Mouse (Mus musculus) E14TG2a.4 (cell line): Measurements from ENCODE around the gene Orai1.

Experiments
- H3K27me3 ChIP-seq: 2 replicates; pipeline ENCODE4 v1.6.1; 2014; ENCODE audit warnings: low read length, control low read depth; ENCODE audit not compliant: insufficient read depth
- H3K36me3 ChIP-seq: 2 replicates; pipeline ENCODE4 v1.6.1; 2014; ENCODE audit warnings: low read length, control low read depth; ENCODE audit not compliant: insufficient read depth
- H3K4me1 ChIP-seq: replicated peaks from 2 replicates; pipeline ENCODE4 v1.6.1; 2014; ENCODE audit warnings: low read depth, low read length, control low read depth
- H3K4me3 ChIP-seq: replicated peaks from 2 replicates; pipeline ENCODE4 v1.5.1; 2014; ENCODE audit warnings: mild to moderate bottlenecking, low read length
- H3K9me3 ChIP-seq: 2 replicates; pipeline ENCODE4 v1.6.1; 2014; ENCODE audit warnings: low read length, control low read depth
- CTCF ChIP-seq: conservative IDR thresholded peaks from 2 replicates; pipeline ENCODE4 v1.5.1; 2014; ENCODE audit warnings: low read length
- NANOG ChIP-seq: IDR thresholded peaks from 2 replicates; pipeline ENCODE4 v1.6.1; 2014; ENCODE audit warnings: borderline replicate concordance, low read length, mixed read lengths
- POU5F1 ChIP-seq: IDR thresholded peaks from 2 replicates; pipeline ENCODE4 v1.6.1; 2014; ENCODE audit warnings: low read length, borderline replicate concordance

Orai1 gene

GRCm38 (mm10) chr5:123033646-123034160 lies 18.8 kb downstream of the Orai1 start:
- H3K36me3 ChIP-seq = peaks cover 23% of the 10 kb centered on the region
- no peak overlapping the region for H3K4me3 ChIP-seq
- peaks cover 71% of the 10 kb centered on the region for H3K4me1 ChIP-seq
- H3K27me3 ChIP-seq = no peaks in the 10 kb centered on the region
- no peaks in the 10 kb centered on the region for H3K9me3 ChIP-seq
- TF ChIP-seq NANOG (no peak), CTCF (no peak), POU5F1 (no peak)

DNA sequence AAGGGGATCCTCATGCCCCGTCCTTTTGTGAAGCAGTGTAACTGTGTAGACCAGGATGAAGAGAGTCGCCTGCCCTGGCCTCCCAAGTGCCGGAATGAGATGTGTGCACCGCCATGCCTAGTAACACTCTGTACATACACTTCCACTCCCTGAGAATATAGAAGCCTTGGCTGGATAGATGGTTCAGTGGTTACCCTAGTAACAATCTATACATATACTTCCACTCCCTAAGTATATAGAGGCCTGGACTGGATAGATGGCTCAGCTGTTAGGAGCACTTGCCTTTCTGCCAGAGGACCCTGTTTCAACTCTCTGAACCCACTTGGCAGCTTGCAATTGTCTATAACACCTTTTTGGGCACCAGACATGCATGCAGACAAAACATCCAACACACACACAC lies 20.2 kb downstream of the Orai1 start:
- H3K4me3 ChIP-seq = 0 out of 2 replicates have a peak overlapping the region, but pooled peaks have one; percentile 11
- TF ChIP-seq POU5F1 (no peak), CTCF (no peak), NANOG (no peak)
- H3K36me3 ChIP-seq = peaks cover 12% of the 10 kb centered on the region
- H3K9me3 ChIP-seq = no peaks in the 10 kb centered on the region
- peaks cover 68% of the 10 kb centered on the region for H3K4me1 ChIP-seq
- no peaks in the 10 kb centered on the region for H3K27me3 ChIP-seq

- Histone ChIP-seq H3K4me1 (peaks cover 69% of the 10 kb centered on the region), H3K4me3 (0 out of 2 replicates have a peak overlapping the region, but pooled peaks have one; percentile 11), H3K27me3 (no peaks in the 10 kb centered on the region), H3K9me3 (no peaks in the 10 kb centered on the region), H3K36me3 (peaks cover 7% of the 10 kb centered on the region)
- TF ChIP-seq CTCF = no peak
- TF ChIP-seq POU5F1 = no peak
- no peak for TF ChIP-seq NANOG
Observed at GRCm38 (mm10) chr5:123035564-123035963, 20.7 kb downstream of the Orai1 start.

DNA sequence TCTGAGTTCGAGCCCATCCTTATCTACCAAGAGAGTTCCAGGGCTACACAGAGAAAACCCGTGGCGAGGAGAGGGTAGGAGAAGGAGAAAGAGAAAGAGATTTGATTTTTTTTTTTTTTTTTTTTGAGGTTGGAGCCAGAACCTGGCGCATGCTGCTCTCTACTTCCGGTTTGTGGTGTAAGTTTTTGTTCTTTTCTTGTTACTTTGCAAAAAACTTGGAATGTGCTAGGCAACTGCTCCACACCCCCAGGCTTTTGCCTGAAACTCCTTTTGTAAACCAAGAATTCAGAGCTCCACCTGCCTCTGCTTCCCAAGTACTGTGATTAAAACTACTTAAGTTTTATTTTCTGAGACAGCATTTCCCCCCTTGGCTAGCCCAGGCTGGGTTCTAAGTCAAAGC lies 23.2 kb downstream of the Orai1 start:
- Histone ChIP-seq H3K4me3 (peak overlapping the region; percentile 74), H3K36me3 (no peaks in the 10 kb centered on the region), H3K27me3 (no peaks in the 10 kb centered on the region), H3K9me3 (no peaks in the 10 kb centered on the region), H3K4me1 (peaks cover 93% of the 10 kb centered on the region)
- no peak for TF ChIP-seq CTCF
- no peak for TF ChIP-seq POU5F1
- TF ChIP-seq NANOG = no peak

- Histone ChIP-seq H3K4me1 (peaks cover 86% of the 10 kb centered on the region), H3K4me3 (peak overlapping the region; percentile 74), H3K27me3 (no peaks in the 10 kb centered on the region), H3K36me3 (no peaks in the 10 kb centered on the region), H3K9me3 (no peaks in the 10 kb centered on the region)
- TF ChIP-seq NANOG (no peak), POU5F1 (no peak), CTCF (no peak)
Observed at GRCm38 (mm10) chr5:123039120-123039752, 24.4 kb downstream of the Orai1 start.

DNA sequence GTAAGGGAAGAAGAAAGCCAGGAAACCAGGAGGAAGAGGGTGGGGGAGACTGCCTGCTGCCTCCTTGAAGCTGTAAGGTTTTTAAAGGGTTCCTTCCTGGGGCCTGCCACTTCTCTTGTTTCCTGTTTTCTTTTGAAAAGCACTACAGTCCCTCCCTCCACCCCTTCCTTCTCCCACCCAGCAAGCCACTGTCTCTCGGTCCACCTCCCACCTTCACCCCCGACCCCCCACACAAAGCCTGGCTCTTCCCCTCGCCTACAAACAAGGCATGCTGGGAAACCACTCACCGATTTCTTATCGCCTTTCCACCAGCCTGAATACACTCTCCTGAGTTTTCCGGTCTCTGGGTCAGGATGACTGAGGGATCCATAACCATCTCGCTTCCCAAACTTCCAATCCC lies 25.9 kb downstream of the Orai1 start:
- H3K36me3 ChIP-seq = no peaks in the 10 kb centered on the region
- TF ChIP-seq POU5F1 (no peak), NANOG (no peak), CTCF (no peak)
- H3K4me3 ChIP-seq = peak overlapping the region; percentile 64
- no peaks in the 10 kb centered on the region for H3K27me3 ChIP-seq
- H3K4me1 ChIP-seq = peaks cover 79% of the 10 kb centered on the region
- no peaks in the 10 kb centered on the region for H3K9me3 ChIP-seq

GRCm38 (mm10) chr5:123043856-123044255 lies 29.0 kb downstream of the Orai1 start:
- H3K9me3 ChIP-seq = no peaks in the 10 kb centered on the region
- H3K4me3 ChIP-seq = no peak overlapping the region
- peaks cover 67% of the 10 kb centered on the region for H3K4me1 ChIP-seq
- H3K27me3 ChIP-seq = no peaks in the 10 kb centered on the region
- peak; percentile 96 for TF ChIP-seq CTCF
- TF ChIP-seq NANOG = no peak
- H3K36me3 ChIP-seq = no peaks in the 10 kb centered on the region

DNA sequence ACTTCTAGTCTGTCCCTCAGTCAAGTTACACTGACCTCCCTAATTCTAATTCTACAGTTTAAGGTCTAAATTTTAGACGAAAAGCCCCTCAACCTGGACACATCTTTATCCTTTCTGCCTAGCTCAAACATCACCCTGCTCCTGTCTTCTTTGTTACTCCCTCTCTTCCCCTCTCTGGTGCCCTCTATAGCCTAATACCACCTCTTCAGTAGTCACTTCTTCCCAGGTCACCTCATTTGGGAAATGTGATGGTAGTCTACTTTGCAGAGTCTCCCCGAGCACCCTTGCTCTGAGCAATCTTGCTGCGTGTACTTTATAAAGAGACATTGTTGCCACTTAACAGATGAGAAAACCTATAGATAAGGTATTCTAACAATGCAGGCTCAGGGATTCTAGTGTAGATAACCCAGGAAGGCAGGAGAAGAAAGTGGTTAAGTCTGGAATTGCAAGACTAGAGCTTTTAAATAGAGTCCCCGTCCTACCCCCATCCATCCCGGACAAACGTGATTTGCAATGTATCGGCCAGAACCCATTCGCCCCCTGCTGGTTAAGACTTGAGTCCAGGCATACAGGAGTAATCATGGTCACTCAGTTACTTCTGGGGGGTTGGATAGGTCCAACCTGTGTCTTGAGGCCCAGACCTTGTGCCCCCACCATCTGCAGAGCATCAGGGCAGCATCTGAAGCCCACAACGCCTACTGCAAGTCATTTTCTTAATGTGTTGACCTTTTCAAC lies 30.9 kb downstream of the Orai1 start:
- Histone ChIP-seq H3K27me3 (no peaks in the 10 kb centered on the region), H3K4me1 (peaks cover 69% of the 10 kb centered on the region), H3K9me3 (no peaks in the 10 kb centered on the region), H3K4me3 (no peak overlapping the region), H3K36me3 (no peaks in the 10 kb centered on the region)
- TF ChIP-seq CTCF = peak; percentile 48
- TF ChIP-seq POU5F1 = no peak
- no peak for TF ChIP-seq NANOG

DNA sequence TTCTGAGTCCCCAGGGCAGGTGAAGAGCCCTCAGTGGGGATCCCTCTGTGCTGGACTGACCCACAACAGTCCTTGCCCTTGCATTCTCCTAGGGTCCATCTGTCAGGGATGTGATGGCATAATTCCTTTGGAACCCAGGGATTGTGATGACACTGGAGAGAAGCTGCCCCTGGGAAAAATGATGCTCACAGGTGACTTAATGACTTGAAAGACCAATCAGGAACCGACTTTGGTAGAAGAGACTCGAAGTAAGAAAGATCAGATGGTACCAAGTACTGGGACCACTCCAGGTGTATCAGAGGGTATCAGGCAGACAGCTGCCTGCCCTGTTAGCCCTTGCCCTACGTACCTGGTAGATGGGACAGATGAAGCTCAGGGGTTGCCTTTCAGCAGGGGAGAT lies 32.0 kb downstream of the Orai1 start, which contains the start of gene Morn3:
TSS of gene Morn3 (minus strand) at position 101 of the 400 bp plus-strand sequence.
- Histone ChIP-seq H3K4me3 (no peak within 1 kb of the TSS), H3K9me3 (0 out of 2 replicates have a peak, but pooled peaks cover 1% of the 10 kb centered on the region)

More for the DNA sequence above, 32.0 kb downstream of the Orai1 start, which contains the start of gene Morn3:
- Histone ChIP-seq H3K36me3 (no peaks in the 10 kb centered on the region), H3K27me3 (no peaks in the 10 kb centered on the region), H3K4me1 (peaks cover 66% of the 10 kb centered on the region)
- TF ChIP-seq NANOG (no peak), CTCF (no peak)
